Comparison of ENCODE assay signal across 20 mouse cellular contexts in genomic region chr9:84754332-84754731, GRCm38 (mm10).
"Had no signal": no experiment of that assay in that cellular context is flagged by ENCODE, and none has a peak within 500 bp of the region (broad histone marks: within the 10 kb centered on the region; RNA-seq: fewer than 3 reads in every experiment).

No protein-coding gene starts in this region.

- H3K9ac ChIP-seq: limb, embryonic 12.5 days; limb, embryonic 15.5 days; liver, embryonic 14.5 days; liver, postnatal 0 days; lung, embryonic 14.5 days; neural tube, embryonic 12.5 days; neural tube, embryonic 15.5 days had no signal

- H3K27me3 ChIP-seq: limb, embryonic 12.5 days; limb, embryonic 15.5 days; neural tube, embryonic 12.5 days; neural tube, embryonic 15.5 days had no signal

- H3K9me3 ChIP-seq: limb, embryonic 12.5 days; limb, embryonic 15.5 days; neural tube, embryonic 12.5 days; neural tube, embryonic 15.5 days had no signal

- H3K4me3 ChIP-seq: layer of hippocampus, adult 2 months; left cerebral cortex, adult 2 months; limb, embryonic 12.5 days; limb, embryonic 15.5 days; neural tube, embryonic 12.5 days; neural tube, embryonic 15.5 days had no signal

- H3K36me3 ChIP-seq: limb, embryonic 12.5 days; limb, embryonic 15.5 days; neural tube, embryonic 12.5 days; neural tube, embryonic 15.5 days had no signal

- H3K4me2 ChIP-seq: limb, embryonic 12.5 days; limb, embryonic 15.5 days; liver, embryonic 11.5 days; lung, embryonic 14.5 days; neural tube, embryonic 12.5 days; neural tube, embryonic 15.5 days had no signal

- H3K27ac ChIP-seq: kidney, postnatal 0 days; layer of hippocampus, adult 2 months; left cerebral cortex, adult 2 months; limb, embryonic 12.5 days; limb, embryonic 15.5 days; liver, embryonic 14.5 days; macrophage; neural tube, embryonic 12.5 days; neural tube, embryonic 15.5 days had no signal

- H3K4me1 ChIP-seq: limb, embryonic 12.5 days; limb, embryonic 15.5 days; neural tube, embryonic 12.5 days; neural tube, embryonic 15.5 days had no signal

- DNase-seq: kidney, adult 18-20 months; kidney, postnatal 25 days; left cerebral cortex, postnatal 4 days; liver, postnatal 0 days; lung, embryonic 14.5 days; thymus, adult 2 months; thymus, postnatal 14 days; thymus, postnatal 4 days had no signal

- ATAC-seq: intestine, embryonic 16.5 days; liver, postnatal 0 days; lung, postnatal 0 days had no signal
